Mouse (Mus musculus): ENCODE data around the gene Micu1.
A peak's percentile ranks its signal among the peaks of the same experiment; 100 is the strongest.

The Micu1 gene

GRCm38 (mm10) chr10:59809991-59810574 lies 107.8 kb downstream of the Micu1 start:
- DNase-seq (ENCODE audit: low spot score), result no peak

- DNase-seq (ENCODE audit: low spot score), result peak; percentile 26
These were observed 110.7 kb downstream of the Micu1 start for GRCm38 (mm10) chr10:59812939-59813338.

- DNase-seq (ENCODE audit: low spot score), result no peak
These were observed 111.5 kb downstream of the Micu1 start for GRCm38 (mm10) chr10:59813759-59814158.

DNA sequence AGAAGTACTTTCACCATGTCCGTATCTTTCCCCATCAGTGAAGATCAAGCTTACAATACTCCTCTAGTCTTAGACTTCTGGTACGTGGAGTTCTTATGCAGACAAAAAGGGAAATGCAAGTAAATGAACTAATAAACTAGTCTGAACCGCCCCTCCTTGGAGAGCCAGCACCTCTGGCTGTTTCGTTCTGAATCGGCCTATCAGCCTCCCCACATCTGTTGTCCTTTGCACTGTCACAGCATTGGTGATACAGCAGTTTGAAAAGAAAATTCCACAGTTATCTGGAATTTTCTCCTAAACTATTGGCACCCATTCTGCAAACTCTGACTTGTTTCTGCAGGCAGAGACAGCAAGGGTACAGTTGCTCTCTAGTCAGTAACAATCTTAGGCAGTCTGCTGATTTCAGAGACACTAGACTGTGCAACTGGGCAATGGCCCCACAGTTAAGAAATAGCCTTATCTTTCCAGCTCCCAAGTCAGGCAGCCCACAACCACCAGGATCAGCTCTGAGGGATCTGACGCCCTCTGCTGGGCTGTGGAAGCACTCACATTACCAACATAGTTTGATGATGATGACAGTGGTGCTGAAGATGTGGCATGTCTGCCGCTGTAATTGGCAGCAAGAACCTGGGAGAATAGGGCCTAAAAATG lies 112.4 kb downstream of the Micu1 start:
- no peak for DNase-seq (ENCODE audit: low spot score)

DNA sequence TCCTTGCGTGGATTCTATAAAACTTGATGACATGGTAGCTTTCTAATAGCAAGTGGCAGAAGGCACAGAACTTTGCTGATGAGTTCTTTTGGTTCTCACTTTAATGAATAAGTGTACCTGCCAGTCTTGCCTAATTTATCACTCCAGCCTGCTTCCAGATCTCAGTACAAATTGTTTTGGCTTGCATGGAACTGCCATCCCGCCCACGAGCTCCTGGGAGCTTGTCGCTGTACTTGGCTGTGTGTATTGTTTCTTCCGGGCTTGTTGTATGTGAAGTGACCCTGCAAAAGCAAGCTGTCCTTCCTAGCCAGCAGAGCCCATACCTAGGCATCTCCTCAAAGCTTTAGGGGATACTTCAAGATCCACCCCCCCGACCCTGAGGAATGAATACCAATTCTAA lies 114.3 kb downstream of the Micu1 start:
- DNase-seq (ENCODE audit: low spot score), result no peak

- no peak for DNase-seq (ENCODE audit: low spot score)
These were observed 115.3 kb downstream of the Micu1 start for GRCm38 (mm10) chr10:59817528-59817927.

- DNase-seq (ENCODE audit: low spot score), result no peak
These were observed 115.7 kb downstream of the Micu1 start for GRCm38 (mm10) chr10:59817991-59818390.

DNA sequence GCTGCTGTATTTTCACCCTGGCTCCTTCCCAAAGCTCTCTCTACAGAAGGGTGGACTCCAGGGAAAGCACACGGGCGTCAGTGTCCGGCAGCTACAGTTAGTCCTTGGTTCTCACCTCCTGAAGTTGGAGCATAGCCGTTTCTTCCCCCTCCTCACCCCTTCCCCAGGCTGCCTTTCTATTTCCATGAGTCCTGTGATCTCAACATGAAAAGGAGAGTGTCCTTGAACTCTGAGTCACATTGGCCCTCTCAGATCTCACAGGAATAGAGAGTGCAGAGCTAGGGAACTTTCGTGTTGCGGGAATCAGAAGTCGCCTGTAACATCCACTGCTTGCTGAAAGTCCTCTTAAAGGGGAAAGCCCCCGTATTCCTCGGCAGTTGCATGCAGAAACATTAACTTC lies 116.9 kb downstream of the Micu1 start:
- no peak for DNase-seq (ENCODE audit: low spot score)

- no peak for DNase-seq (ENCODE audit: low spot score)
These were observed 118.6 kb downstream of the Micu1 start for GRCm38 (mm10) chr10:59820886-59821285.

DNA sequence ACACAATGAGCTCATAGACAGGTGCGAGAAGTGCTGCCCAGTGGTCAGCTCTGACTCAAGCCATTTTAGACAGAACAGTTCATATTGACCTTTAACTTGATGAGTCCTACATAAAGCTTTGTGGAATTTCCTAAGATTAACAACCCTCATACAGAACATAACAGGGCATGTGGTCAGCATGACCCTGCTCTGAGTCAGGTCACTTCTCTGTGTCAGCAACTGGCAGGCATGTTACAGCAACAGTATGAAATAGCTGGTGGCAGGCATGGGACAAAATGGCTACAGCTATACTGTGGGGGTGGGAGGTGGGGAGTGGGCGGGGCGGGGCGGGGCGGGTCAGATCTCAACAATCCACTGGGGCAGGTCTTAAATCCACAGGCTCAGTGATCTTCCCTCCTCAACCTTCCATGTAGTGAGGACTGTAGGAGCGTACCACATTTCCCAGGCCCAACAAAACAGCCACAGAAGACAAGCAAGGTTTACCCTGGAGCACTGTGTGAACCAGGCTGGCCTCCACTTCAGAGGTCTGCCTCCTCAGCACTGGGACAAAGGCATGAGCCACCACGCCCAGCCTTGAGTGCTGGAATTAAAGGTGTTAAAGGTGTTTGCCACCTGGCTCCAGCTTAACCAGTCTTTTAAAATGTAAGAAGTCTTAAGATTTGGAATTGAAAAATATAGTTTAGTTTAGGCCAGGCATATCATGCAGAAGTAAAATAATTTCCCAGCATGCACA lies 119.2 kb downstream of the Micu1 start:
- no peak for DNase-seq (ENCODE audit: low spot score)

DNA sequence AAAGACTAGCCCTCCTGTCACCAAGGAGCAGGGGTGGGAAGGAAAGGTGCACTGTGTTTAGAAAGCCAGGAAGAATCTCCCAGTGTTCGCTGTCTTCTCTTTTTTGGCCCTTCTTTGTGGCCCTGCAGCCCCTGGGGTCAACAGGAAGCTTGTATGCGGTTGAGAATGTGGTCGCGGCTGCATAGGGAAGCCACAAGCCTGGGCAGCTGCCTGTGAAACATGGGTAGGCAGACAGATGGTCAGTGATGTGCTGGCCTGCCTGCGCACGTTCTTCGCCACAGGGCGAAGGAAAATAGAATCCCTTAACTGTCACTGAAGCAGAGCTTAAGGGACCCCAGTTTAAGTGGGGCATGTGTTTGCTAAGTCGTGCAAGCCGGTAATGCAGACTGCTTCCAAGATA lies 120.6 kb downstream of the Micu1 start:
- DNase-seq (ENCODE audit: low spot score), result no peak

GRCm38 (mm10) chr10:59825137-59825812 lies 123.0 kb downstream of the Micu1 start:
- DNase-seq (ENCODE audit: low spot score), result no peak

GRCm38 (mm10) chr10:59829886-59830285 lies 127.6 kb downstream of the Micu1 start:
- DNase-seq (ENCODE audit: low spot score), result no peak

GRCm38 (mm10) chr10:59831950-59832349 lies 129.7 kb downstream of the Micu1 start:
- no peak for DNase-seq (ENCODE audit: low spot score)

DNA sequence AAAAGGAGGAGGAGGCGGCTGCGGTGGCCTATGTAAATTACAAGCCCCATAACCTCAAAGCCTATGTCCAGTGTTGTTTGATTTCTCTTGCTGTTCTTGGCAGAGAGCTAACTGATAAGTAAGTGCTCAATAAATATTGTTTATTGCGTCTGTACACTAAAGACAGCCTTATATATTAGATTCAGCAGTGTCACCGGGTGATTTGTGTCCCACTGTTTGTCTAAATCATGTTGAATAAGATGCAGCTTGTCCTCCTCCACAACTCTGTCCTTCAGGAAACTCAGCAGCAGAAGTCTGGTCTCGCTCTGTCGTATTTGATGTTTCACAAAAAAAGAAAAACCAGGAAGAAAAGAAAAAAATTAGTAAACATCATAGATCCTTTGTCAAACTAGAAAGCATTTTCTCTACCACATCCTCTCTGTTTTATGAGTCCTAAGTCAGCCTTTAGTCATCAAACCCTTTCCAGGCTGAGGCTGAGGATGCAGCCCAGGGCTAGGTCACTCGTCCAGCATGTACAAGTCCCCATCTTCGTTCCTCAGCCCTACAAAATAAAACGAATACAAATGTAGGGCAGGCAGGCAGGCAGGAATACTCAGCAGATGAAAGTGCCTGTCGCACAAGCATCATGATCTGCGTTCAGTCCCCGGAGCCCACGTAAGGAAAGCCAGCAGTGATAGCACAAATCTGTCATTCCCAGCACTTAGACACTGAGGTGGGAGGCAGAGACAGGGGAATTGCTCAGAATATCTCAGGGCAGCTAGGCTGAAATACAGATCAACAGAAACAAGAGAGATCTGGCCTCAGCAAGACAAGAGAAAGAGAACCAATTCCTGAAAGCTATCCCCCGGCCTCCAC lies 133.3 kb downstream of the Micu1 start:
- no peak for DNase-seq (ENCODE audit: low spot score)

DNA sequence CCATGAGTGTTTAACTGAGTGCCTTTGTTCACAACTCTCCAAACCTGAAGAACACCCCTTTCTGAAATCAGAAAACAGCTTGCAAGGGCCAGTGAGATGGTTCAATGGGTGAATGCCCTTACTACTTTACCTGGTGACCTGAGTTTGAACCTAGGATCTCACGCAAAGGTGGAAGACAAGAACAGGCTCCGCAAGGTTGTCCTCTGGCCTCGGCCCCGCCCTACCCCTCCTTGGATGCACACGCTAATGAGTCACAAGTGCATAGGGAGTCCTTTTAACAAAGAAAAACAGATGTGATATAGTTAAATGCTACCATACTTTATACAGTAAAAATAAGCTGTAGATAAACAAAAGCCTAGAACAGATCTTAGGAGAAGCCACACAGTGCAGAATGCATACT lies 135.2 kb downstream of the Micu1 start:
- DNase-seq (ENCODE audit: low spot score), result no peak

DNA sequence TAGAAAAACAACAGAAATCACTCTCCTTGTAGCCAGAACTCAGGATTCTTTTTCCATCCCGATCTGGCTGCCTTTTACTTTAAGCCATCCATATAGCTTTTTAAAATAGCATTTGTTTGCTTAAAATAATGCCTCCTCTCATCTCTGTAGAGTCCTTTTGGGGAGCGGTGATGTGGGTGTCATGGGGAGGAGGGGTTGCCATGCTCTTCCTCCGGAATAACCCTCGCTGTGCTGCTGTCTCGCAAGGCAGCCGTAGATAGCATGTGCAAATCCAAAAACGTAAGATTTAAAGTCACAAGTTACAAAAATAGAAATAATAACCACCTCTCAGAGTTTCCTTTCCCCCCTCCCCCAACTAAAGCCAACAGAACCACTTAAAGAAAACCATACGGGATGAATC lies 139.2 kb downstream of the Micu1 start:
- no peak for DNase-seq (ENCODE audit: low spot score)

GRCm38 (mm10) chr10:59843125-59843524 lies 140.8 kb downstream of the Micu1 start:
- DNase-seq (ENCODE audit: low spot score), result no peak

- no peak for DNase-seq (ENCODE audit: low spot score)
These were observed 142.4 kb downstream of the Micu1 start for GRCm38 (mm10) chr10:59844686-59845085.

GRCm38 (mm10) chr10:59846416-59846815 lies 144.1 kb downstream of the Micu1 start:
- no peak for DNase-seq (ENCODE audit: low spot score)

DNA sequence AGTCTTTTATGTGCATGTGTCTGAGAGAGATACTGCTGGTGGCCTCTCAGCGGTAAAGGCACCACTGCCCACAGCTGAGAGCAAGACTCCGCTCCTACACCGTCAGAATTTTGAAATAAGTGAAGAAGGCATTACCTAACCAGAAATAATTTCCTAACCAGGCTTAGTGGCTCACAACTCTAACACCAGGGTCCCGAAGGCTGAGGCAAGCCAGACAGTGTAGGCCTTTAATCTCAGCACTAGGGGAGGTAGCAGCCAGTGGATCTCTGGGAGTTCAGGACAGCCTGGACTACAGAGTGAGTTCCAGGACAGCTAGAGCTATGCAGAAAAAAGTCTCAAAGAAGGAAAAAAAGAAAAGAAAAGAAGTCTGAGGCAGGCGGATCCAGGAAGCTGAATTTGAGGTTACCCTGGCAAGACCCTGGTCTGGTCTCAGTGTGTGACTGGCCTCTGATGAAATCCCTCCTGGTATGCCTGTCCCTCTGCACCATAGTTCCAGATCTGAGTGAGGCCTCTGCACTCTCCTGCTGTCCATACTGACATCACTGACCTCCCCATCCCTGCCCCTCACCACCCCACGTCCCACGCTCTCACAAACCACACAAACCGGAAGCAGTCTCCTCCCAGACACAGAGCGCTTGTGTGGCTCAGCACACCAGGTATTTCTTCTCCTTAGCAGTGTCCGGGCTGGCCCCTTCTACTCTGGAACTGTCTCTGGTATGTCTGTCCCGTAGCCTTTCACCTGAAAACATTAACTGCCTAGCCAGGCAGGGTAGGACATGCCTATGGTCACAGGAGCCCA lies 146.0 kb downstream of the Micu1 start:
- no peak for DNase-seq (ENCODE audit: low spot score)

Measured in yolk sac, embryonic 10.5 days (tissue).